Mouse (Mus musculus) kidney, adult 11 months (tissue): ENCODE measurements around the gene Tespa1.
"Not testable (repeated sequence)": the region's sequence is repeated elsewhere in the genome, so short reads cannot be mapped to it uniquely, and the experiment has no call there.

ENCODE experiments used
- DNase-seq: peaks from one replicate; pipeline ENCODE4 v3.0.0; 2022

Gene Tespa1

DNA sequence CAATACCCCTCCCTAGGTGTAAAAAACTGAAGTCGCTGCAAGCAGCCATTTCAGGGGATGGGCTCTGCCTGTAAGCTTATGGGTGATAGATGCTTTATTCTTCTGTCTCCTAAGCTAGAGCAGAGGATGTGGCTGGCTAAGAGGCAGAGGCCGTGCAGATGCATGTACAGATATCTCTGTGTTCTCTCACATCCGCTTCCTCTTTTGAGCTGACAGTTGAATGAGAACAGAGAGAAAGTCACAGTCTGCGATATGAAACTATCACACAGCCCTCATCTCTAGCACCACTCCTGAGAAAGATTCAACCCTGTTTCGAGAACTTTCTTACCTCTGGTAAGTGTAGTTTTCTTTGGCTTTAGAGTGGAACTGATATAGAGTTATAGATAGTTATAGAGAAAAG is at the start of gene Tespa1:
Tespa1 (plus strand) TSS at position 234 of the 400 bp plus-strand sequence.
- DNase-seq, result no peak

DNA sequence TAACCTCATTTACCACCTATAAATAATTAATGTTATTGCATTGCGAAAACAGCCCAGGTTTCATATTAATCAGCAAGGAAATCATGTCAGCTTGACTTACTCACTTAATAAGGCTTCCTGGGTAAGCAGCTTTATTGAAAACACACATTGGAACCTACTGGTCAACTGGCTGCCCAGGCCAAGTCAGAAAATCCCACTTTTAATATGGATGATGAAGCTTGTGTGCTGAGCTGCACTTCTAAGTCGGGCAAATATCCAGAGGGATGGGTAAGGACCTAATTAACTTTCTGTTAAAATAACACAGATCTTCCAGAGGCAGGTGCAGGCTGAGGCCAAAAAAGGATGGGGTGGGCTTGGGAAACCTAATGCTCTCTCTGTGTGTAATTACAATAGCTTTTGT is 46.9 kb upstream of the Tespa1 start:
- DNase-seq, result no peak

DNA sequence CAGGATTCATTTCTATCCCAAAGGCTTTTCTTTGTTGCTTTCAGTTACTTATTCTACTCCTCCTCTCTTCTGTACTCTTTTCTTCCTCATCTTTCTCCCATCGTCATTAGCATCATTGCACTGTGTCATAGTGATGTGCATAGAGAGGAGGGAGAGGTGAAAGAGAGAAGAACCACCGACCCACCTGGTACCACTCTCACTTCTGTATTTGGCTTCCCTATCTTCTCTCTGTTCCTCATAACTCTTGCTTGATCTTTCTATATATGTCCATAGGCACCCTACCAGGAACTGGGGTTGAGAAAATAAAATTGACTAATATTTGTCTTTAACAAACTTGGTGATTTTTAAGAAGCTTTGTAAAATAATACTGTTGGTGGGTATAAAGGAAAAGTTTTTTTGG is 46.2 kb upstream of the Tespa1 start:
- no peak for DNase-seq

DNA sequence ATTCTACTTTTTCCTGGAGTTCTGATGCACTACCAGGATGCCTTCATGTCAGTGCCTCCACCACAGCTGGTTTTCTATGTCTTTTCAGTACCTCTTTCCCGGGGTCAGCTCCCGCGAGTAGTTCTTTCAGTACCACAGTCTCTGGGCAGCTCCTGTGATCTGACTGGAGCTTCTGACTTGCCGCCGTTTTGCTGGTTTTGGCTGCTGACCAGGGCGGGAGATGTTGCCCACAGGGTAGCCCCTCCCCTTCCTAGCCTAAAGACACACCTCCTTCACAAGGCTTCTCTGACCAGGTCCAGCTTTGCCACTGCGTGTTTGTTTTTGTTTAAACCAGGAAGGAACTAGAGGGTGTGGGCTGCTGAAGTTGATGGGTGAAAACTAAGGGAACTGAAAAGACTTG is 42.6 kb upstream of the Tespa1 start, which contains the start of gene Neurod4:
Neurod4 (minus strand) TSS at position 175 of the 400 bp plus-strand sequence.
- peak; percentile 5 for DNase-seq

DNA sequence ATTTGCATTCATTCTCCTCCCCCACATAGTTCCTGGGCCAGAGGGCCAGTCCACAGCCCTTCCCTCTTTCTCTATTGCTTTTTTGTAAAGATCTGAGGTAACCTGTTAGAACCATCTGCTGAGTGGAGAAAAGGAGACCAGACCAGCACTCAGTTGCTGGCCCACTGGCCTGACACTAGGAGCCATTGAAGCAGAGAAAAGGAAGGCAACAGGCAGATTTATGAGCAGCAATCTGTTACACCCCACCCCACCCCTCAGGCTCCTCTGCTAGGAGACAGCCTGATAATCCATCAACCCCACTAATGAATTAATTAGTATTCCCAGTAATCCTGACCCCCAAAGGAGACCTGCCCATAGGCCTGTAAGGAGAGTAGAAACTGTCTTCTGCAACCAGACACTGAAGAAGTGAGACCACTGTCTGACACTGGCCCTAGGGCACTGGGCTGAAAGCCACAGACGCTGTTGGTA is 40.7 kb upstream of the Tespa1 start:
- no peak for DNase-seq

DNA sequence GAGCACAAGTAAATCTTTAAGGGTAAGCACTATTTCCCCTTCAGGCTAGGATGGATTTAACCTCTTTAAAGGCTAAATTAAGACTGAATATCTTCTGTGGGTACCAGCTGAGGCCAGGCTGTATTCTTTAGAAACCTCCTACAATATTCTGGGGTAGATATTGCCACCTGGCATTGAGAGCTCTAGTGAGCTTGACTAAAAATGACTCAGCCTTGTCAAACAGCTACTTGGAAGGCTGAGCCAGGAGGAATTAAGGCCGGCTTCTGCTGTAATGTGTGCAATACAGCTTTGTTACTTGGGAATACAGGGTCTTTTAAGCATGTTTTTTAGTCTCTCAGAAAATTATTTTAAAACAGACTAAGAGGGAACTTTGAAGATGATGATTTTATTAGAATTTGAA is 35.5 kb upstream of the Tespa1 start:
- no peak for DNase-seq

DNA sequence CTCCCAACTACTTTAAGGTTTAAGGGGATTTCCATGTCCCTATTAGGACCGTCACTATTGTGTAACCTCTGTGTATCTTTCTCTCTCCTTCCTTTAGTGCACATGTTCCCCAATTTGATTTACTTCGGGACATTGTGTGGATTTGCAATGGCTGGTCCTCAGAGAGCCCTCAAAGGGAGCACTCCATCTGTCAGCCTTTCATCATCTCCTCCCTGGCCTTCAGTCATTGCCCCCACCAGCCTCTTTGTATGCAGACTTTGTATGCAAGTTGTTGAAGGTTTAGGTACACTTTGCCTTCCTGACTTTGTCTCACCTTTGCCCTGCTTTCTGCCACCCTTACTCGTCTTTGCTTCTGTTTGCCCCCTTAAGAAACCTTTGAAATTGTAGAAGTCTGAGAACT is 34.7 kb upstream of the Tespa1 start:
- DNase-seq, result no peak

DNA sequence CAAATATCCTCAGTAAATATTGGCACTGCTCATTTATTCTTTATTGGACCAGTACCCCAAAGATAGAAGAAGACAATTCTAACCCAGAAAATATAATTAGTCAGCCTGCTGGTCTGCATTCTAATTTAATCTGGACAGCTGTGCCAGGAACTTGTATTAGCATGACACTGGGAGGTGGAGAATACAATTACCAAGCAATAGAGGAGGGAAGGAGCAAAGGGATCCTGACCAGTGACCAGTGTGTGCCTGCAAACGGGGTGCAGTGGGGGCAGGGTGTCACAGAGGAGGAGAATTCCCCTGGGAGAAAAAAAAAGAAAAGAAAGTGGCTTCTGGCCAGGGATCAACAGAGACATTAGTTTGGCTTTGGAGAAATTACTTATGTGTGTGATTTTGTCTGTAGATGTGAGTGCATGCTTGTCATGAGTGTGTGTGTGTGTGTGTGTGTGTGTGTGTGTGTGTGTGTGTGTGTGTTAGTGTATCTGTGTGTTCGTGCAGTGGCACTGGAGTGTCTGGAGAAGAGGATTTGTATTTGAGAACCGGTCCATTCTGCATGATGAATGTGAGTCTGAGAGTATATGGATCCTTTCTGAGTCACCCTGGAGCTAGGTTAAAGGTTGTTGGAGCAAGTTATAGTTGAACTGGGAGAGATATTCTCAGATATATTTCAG is 28.8 kb upstream of the Tespa1 start:
- DNase-seq, result no peak

DNA sequence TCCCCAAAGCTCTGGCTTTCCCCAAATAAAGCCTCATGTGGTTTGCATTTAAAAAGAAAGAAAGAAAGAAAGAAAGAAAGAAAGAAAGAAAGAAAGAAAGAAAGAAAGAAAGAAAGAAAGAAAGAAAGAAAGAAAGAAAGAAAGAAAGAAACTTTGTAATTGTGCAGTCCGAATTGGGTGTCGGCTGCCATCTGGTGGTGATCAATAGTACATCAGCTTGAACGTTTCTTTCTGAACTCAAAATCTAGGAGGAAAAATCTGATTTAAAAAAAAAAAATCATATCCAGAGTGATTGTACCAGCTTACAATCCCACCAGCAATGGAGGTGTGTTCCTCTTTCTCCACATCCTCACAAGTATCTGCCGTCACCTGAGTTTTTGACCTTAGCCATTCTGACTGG is 23.9 kb upstream of the Tespa1 start:
- not testable (repeated sequence) for DNase-seq

DNA sequence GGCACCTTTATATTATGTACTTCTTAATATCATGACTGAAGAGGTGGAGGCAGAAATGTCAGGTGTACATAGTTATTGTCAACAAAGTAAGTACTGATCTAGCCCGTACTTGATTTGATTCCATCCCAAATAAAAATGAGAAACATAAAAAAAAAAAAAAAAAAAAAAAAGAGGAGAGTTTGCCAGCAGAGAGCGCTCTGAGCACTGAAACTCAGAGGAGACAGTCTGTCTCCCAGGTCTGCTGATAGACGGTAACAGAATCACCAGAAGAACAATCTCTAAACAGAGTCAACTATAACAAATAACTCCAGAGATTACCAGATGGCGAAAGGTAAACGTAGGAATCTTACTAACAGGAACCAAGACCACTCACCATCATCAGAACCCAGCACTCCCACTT is 18.5 kb upstream of the Tespa1 start:
- not testable (repeated sequence) for DNase-seq

DNA sequence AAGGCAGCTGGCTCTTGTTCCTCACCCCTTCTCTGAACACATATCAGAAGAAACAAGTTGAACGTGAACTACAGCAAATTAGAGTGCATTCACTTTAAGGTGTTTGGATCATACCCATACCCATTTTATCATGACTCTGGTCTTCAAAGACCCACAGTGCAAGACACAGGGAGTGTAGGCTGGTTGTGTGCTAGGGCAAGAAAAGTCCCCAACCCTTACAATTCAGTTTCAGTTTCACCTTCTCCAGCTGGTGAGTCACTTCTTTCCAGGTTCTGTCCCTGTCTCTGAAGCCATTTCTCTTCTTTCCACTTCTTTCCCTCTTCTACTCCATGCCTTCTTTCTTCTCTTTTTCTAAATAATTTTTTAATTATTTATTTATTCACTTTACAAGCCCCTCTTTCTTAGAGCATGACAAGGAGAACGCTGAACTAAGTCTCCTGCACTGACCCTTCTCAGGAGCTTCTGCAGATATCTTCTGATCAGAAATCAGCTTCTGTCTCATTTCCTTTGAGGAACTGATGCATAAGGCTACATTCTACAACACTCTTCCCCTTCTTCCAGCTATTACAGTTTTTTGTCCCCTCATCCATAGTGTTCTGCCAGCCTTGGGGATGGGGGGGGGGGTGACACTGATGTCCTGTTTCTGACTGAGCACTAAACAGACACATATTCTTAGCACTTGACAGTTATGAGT is 11.0 kb upstream of the Tespa1 start:
- no peak for DNase-seq

DNA sequence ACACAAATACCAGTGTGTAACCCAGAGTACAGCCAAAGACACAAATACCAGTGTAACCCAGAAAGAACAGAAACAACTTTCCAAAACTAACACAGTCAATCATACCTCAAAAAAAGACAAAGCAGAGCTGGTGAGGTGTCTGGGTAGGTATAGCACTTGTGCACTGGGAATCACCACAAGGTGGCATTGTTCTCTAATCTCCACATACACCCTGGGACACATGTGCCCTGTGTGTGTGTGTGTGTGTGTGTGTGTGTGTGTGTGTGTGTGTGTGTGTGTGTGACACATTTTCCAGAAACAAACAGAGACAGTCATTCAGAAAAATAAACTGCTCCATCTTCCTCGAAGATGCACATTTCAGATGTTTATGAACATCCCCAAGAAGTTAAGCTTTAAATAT is 9.1 kb upstream of the Tespa1 start:
- DNase-seq, result no peak

DNA sequence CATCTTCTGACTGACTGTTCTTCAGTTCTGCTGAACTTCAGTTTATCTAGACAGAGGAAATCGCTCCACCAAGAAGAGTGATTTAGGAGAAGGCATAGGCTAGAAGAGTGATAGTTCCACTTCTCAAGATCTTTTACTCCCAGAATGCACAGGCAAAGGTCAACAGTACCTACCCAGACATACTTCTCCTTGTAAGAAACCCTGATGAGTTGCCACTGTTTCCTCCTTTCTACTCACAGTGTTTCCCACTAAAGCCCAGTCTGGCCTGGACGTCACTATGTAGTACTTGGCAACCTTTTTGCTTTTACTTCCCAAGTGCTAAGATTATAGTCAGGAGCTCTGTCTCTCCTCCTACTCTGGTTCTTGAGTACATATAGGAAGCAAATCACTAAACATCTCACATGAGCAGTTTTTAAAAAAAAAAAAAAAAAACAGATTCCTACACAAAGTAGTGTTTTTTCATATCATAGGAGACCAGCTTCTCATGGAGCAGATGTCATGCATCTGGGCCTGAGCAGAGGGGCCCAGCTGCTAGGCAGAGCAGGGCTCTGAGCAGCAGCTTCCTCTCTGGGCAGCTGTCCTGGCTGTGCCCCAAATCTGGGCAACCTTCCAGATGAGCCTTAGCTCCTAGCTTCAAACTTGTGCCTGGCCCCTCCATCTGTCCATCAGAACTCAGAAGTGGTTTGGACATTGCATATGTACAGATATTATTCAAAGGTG is 8.4 kb upstream of the Tespa1 start:
- DNase-seq, result no peak

DNA sequence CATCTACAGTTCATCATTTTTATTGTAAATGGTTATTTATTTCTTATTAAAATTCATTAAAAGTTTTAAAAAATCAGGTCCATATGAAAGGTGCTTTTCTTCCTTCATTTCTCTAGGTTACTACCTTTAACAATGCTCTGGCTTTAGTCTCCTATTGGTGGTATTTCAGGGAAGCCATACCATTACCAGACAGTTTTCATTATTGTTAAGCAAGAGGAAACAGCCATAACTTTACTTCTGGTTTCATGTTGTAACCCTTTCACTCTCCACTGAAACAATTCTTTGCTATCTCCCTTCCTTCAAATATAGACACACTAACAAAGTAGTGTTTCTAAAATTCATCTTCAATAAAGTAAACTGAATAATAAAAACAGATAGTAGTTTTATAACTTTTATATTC is 6.8 kb upstream of the Tespa1 start:
- DNase-seq, result no peak

DNA sequence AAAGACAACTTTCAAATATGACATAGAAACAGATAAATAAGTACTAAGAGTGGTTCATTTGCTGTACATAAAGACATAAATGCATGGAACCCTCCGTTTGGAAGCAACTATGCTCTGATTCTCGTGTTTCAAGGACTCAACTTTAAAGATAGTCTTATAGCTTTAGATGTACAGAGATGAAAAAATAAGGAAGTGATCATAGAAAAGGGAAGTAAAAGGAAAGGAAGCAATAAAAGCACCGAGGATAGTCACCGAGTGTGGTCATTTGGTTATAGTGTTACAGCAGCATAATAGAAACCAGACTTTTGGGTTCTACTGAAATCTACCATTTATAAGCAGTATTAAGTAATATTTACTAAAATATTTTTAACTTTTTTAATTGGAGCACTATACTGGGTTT is 4.0 kb upstream of the Tespa1 start:
- DNase-seq, result no peak

DNA sequence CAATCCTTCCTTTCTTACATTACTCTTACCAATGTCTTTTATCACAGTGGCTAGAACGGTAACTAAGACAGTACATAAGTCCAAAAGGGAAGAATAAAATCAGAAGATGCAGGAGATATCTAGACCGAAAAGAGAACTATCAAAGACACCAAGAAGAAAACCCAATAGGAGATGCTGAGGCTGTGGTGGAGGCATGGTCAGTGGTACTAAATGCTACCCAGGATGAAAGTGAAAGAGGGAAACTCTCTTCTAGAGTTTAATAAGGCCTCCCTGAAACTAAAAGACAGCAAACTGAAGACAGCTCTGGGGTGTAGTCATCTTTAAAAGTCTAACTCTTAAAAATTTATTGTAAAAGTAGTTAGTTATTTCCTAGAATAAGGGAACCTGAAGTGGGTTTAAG is 2.0 kb upstream of the Tespa1 start:
- no peak for DNase-seq

DNA sequence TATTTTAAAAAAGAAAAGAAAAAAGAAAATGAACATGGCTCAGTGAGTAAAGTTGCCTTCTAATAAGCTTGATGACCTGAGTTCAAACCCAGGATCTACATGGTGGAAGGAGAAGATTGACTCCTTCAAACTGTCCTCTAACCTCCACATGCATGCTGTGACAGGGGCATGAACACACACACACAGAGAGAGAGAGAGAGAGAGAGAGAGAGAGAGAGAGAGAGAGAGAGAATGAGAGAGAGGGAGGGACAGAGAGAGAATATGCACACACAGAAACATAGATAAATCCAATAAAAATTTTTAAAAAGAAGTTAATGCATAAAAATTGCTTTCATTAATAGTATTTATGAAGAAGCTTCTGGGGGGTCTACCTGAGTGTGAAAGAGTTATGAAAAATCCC is 608 bp upstream of the Tespa1 start:
- DNase-seq, result no peak

DNA sequence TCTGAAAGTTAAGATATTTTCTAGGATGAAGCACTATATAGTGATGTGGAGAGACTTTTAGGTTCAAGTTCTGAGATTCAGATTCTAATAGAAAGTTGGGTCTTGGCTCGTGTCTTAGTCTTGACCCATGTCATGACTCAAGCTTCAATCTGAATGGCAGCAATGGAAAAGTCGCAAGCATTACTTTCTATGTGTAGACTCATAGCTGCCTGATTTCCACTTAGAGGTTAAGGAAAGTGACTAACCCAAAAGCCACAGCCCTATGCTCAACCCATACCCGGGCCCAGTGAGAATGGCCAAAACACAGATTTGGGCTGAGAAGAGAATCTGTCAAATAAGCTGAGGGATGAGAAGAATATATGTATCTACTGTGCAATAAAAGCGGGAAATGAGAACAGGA is 1.6 kb downstream of the Tespa1 start:
- DNase-seq, result no peak

DNA sequence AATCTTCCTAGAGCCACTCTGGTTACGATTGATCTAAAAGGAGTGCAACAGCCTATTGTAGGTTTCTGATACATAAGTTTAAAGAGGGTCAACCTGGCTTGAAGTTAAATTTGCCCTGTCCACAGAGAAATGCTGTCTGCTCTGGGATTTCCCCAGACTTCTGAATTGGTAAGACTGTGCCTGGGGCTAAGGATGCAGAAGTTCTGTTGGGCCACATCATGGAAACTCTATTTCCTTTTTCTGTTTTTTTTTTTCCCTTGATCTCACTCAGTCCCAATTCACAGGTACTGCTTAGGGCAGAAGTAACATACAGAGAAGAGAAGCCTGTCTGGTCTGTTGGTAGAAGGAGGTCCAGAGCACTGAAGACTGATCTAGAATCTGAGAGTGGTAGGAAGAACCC is 8.0 kb downstream of the Tespa1 start:
- no peak for DNase-seq

DNA sequence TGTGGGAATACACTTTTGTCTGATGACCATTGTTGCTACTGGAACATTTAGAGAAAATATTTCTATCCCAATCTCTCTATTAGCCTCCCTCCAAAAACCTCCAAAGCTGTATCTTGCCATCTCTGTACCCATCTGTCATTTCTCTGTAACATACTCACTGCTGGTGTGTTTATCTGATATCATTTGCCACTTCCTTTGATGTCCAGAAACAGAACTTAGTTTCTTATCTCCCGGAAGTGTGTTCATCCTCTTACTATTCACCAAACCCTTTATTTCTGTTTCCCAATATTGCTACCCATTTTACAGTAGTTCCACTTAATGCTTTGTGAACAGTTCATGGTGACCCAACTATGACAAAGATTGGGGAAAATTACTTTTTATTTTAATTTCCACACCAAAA is 13.7 kb downstream of the Tespa1 start:
- no peak for DNase-seq

DNA sequence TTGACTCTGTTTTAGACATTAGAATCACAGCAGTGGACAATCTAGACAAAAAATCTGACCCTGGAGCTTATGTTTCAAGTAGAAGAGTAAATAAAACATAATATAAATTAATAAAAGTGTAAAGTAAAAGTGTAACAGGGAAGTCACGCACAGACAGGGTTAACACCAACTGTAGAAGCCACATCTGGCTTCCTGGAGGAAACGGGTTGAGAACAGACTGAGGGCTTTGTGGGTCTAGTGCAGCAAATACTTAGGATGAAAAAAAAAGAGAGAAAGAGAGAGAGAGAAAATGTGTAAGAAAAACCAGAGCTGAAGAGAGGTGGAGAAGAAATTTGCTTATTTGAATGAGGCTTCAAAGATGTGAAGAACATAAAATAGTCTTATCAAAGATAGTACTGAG is 14.9 kb downstream of the Tespa1 start:
- no peak for DNase-seq

DNA sequence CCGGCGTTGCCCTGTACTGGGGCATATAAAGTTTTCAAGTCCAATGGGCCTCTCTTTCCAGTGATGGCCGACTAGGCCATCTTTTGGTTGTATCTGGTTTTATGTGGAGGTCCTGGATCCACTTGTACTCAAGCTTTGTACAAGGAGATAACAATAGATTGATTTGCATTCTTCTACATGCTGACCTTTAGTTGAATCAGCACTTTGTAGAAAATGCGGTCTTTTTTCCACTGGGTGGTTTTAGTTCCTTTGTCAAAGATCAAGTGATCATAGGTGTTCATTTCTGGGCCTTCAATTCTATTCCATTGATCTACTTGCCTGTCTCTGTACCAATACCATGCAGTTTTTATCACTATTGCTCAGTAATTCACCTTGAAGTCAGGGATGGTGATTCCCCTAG is 17.4 kb downstream of the Tespa1 start:
- not testable (repeated sequence) for DNase-seq

DNA sequence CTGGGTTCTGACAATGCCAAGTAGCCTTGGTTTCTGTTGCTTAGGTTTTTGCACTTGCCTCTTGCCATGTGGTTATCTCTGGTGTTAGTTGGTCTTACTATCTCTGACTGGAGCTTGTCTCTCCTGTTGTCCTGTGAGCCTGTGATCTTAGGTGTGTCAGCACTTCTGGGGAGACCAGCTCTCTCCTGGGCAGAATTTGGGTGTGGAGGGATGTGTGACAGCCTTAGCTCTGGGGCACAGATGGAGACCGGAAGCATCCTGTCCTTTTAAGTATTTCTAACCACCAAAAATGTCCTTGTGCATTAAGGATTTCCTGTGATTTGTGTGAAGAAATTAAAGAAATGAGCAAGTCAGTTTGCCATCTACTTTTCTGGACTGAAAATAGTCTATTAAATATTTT is 21.4 kb downstream of the Tespa1 start:
- no peak for DNase-seq
